Mouse (Mus musculus) liver, embryonic 11.5 days (tissue): ENCODE measurements at regions not wholly inside any gene's neighbourhood (a gene's known extent, or its start where the extent isn't known, plus 50 kb on each side); places are given as distances from the start of the nearest gene placed in this dataset.

Experiments
- ATAC-seq: fragments of 200-750 bp; cut with Nextera tagmentation; replicated peaks from 2 replicates; pipeline ENCODE4 v1.8.0; 2017; ENCODE audit warnings: moderate number of reproducible peaks, mild to moderate bottlenecking, moderate TSS enrichment, moderate library complexity; ENCODE audit not compliant: low FRiP score
- DNase-seq: peaks from one replicate; pipeline ENCODE4 v3.0.0-alpha.2; 2017; ENCODE audit warnings: low spot score
- H3K27ac ChIP-seq: fragments of 300-500 bp; sonication (generic); 2 replicates; pipeline ENCODE4 v1.5.1; 2014; ENCODE audit warnings: mild to moderate bottlenecking, low read depth, low read length, control low read depth
- H3K27me3 ChIP-seq: fragments of 300-500 bp; sonication (generic); replicated peaks from 2 replicates; pipeline ENCODE4 v1.6.1; 2014; ENCODE audit warnings: low read length, mixed read lengths; ENCODE audit not compliant: control insufficient read depth, insufficient read depth
- H3K36me3 ChIP-seq: fragments of 300-500 bp; sonication (generic); 2 replicates; pipeline ENCODE4 v1.6.1; 2014; ENCODE audit warnings: mild to moderate bottlenecking, low read length, moderate library complexity, mixed read lengths; ENCODE audit not compliant: control insufficient read depth, insufficient read depth
- H3K4me1 ChIP-seq: fragments of 300-500 bp; sonication (generic); replicated peaks from 2 replicates; pipeline ENCODE4 v1.6.1; 2014; ENCODE audit warnings: low read length, mixed read lengths; ENCODE audit not compliant: control insufficient read depth, insufficient read depth
- H3K4me2 ChIP-seq: fragments of 300-500 bp; sonication (generic); 2 replicates; pipeline ENCODE4 v1.6.1; 2014; ENCODE audit warnings: mild to moderate bottlenecking, control low read depth, moderate library complexity
- H3K4me3 ChIP-seq: fragments of 300-500 bp; sonication (generic); 2 replicates; pipeline ENCODE4 v1.5.1; 2014; ENCODE audit warnings: low read depth, low read length, control low read depth
- H3K9ac ChIP-seq: fragments of 300-500 bp; sonication (generic); 2 replicates; pipeline ENCODE4 v1.6.1; 2014; ENCODE audit warnings: low read depth, low read length, control low read depth
- H3K9me3 ChIP-seq: fragments of 300-500 bp; sonication (generic); 2 replicates; pipeline ENCODE4 v1.6.1; 2016; ENCODE audit warnings: low read length, inconsistent platforms, mixed read lengths; ENCODE audit not compliant: control insufficient read depth
- WGBS: fragments of 180-500 bp; shearing (Covaris S2); extraction: QIAGEN DNeasy Blood & Tissue Kit; methylation state at CpG from one replicate; pipeline ENCODE4 v1.1.7; 2014; 5-methylcytosine and 5-hydroxymethylcytosine counted together

- WGBS: 93% methylated on average over 24 of the region's 25 CpGs
- H3K27ac ChIP-seq: no peak overlapping the region
- no peak overlapping the region for H3K4me3 ChIP-seq
- no peaks in the 10 kb centered on the region for H3K27me3 ChIP-seq
- H3K4me1 ChIP-seq: no peaks in the 10 kb centered on the region
- DNase-seq (no peak), ATAC-seq (no peak)
- H3K9me3 ChIP-seq: no peaks in the 10 kb centered on the region
- no peak overlapping the region for H3K4me2 ChIP-seq
- H3K36me3 ChIP-seq: no peaks in the 10 kb centered on the region
- no peak overlapping the region for H3K9ac ChIP-seq
Observed at GRCm38 (mm10) chr2:39420696-39421095, 194.4 kb upstream of the Ppp6c start.

GRCm38 (mm10) chr2:39400336-39400735 lies 174.1 kb upstream of the Ppp6c start:
- no peak overlapping the region for H3K4me2 ChIP-seq
- DNase-seq (no peak), ATAC-seq (no peak)
- H3K27ac ChIP-seq: no peak overlapping the region
- no peaks in the 10 kb centered on the region; the same call in 1 of the 2 replicates for H3K9me3 ChIP-seq
- no peaks in the 10 kb centered on the region for H3K36me3 ChIP-seq
- no peak overlapping the region for H3K9ac ChIP-seq
- no peaks in the 10 kb centered on the region for H3K4me1 ChIP-seq
- no peaks in the 10 kb centered on the region for H3K27me3 ChIP-seq
- no peak overlapping the region for H3K4me3 ChIP-seq
- 43% methylated on average over 2 of the region's 2 CpGs for WGBS

- Histone ChIP-seq H3K4me1 (no peaks in the 10 kb centered on the region), H3K27me3 (no peaks in the 10 kb centered on the region), H3K27ac (no peak overlapping the region), H3K9me3 (no peaks in the 10 kb centered on the region; the same call in 1 of the 2 replicates), H3K4me2 (no peak overlapping the region), H3K36me3 (no peaks in the 10 kb centered on the region), H3K4me3 (no peak overlapping the region), H3K9ac (no peak overlapping the region)
- 69% methylated on average over 2 of the region's 2 CpGs for WGBS
- DNase-seq: no peak
- no peak for ATAC-seq
Observed at GRCm38 (mm10) chr2:39399523-39399922, 173.3 kb upstream of the Ppp6c start.

GRCm38 (mm10) chr2:39394643-39395042 lies 168.4 kb upstream of the Ppp6c start:
- ATAC-seq (no peak), DNase-seq (no peak)
- 52% methylated on average over 3 of the region's 3 CpGs for WGBS

GRCm38 (mm10) chr2:39377264-39377663 lies 151.0 kb upstream of the Ppp6c start:
- no peaks in the 10 kb centered on the region for H3K36me3 ChIP-seq
- H3K4me3 ChIP-seq: no peak overlapping the region
- H3K9me3 ChIP-seq: no peaks in the 10 kb centered on the region
- H3K27ac ChIP-seq: no peak overlapping the region
- 71% methylated on average over 3 of the region's 3 CpGs for WGBS
- DNase-seq (no peak), ATAC-seq (no peak)
- H3K4me2 ChIP-seq: no peak overlapping the region
- H3K27me3 ChIP-seq: no peaks in the 10 kb centered on the region
- no peak overlapping the region for H3K9ac ChIP-seq
- no peaks in the 10 kb centered on the region for H3K4me1 ChIP-seq

More at GRCm38 (mm10) chr2:39394643-39395042, 168.4 kb upstream of the Ppp6c start:
- Histone ChIP-seq H3K27me3 (no peaks in the 10 kb centered on the region), H3K27ac (no peak overlapping the region), H3K4me2 (no peak overlapping the region), H3K36me3 (no peaks in the 10 kb centered on the region), H3K4me3 (no peak overlapping the region), H3K9ac (no peak overlapping the region), H3K4me1 (no peaks in the 10 kb centered on the region), H3K9me3 (no peaks in the 10 kb centered on the region)

GRCm38 (mm10) chr2:39373068-39373779 lies 147.0 kb upstream of the Ppp6c start:
- H3K4me2 ChIP-seq: no peak overlapping the region
- no peak overlapping the region for H3K4me3 ChIP-seq
- DNase-seq: peak; percentile 83
- no peaks in the 10 kb centered on the region for H3K36me3 ChIP-seq
- peak; percentile 89 for ATAC-seq
- H3K9ac ChIP-seq: no peak overlapping the region
- no peak overlapping the region for H3K27ac ChIP-seq
- no peaks in the 10 kb centered on the region for H3K27me3 ChIP-seq
- H3K4me1 ChIP-seq: no peaks in the 10 kb centered on the region
- WGBS: 14% methylated on average over 7 of the region's 7 CpGs
- no peaks in the 10 kb centered on the region for H3K9me3 ChIP-seq

- no peaks in the 10 kb centered on the region for H3K4me1 ChIP-seq
- no peak overlapping the region for H3K9ac ChIP-seq
- H3K27ac ChIP-seq: no peak overlapping the region
- H3K4me3 ChIP-seq: no peak overlapping the region
- H3K36me3 ChIP-seq: no peaks in the 10 kb centered on the region
- 84% methylated on average over 3 of the region's 3 CpGs for WGBS
- ATAC-seq (no peak), DNase-seq (no peak)
- no peaks in the 10 kb centered on the region for H3K27me3 ChIP-seq
- no peak overlapping the region for H3K4me2 ChIP-seq
- H3K9me3 ChIP-seq: no peaks in the 10 kb centered on the region
Observed at GRCm38 (mm10) chr2:39344207-39344606, 118.0 kb upstream of the Ppp6c start.

- H3K9me3 ChIP-seq: no peaks in the 10 kb centered on the region
- ATAC-seq (no peak), DNase-seq (no peak)
- no peak overlapping the region for H3K4me3 ChIP-seq
- no peaks in the 10 kb centered on the region for H3K27me3 ChIP-seq
- H3K4me2 ChIP-seq: no peak overlapping the region
- H3K9ac ChIP-seq: no peak overlapping the region
- H3K36me3 ChIP-seq: no peaks in the 10 kb centered on the region
- H3K4me1 ChIP-seq: no peaks in the 10 kb centered on the region
- no peak overlapping the region for H3K27ac ChIP-seq
- 78% methylated on average over 3 of the region's 3 CpGs for WGBS
Observed at GRCm38 (mm10) chr2:39340406-39340805, 114.2 kb upstream of the Ppp6c start.
